Mouse (Mus musculus) stomach, embryonic 16.5 days (tissue): Measurements from ENCODE around the gene Ccdc102a. TPM values are rescaled to one million over a fixed set of nuclear protein-coding genes. Genes with fewer than 3 reads are reported as not detected.

Experiments
- ATAC-seq: fragments of 200-750 bp; cut with Nextera tagmentation; 2 replicates; pipeline ENCODE4 v1.8.0; 2017; ENCODE audit warnings: moderate number of reproducible peaks, moderate TSS enrichment; ENCODE audit not compliant: insufficient read depth, low FRiP score
- H3K27ac ChIP-seq: fragments of 300-500 bp; sonication (generic); 2 replicates; pipeline ENCODE4 v1.5.1; 2014; ENCODE audit warnings: low read length
- H3K27me3 ChIP-seq: fragments of 300-500 bp; sonication (generic); 2 replicates; pipeline ENCODE4 v1.6.1; 2014; ENCODE audit warnings: low read length, control low read depth, mixed read lengths; ENCODE audit not compliant: control insufficient read depth, insufficient read depth
- H3K36me3 ChIP-seq: fragments of 300-500 bp; sonication (generic); 2 replicates; pipeline ENCODE4 v1.6.1; 2014; ENCODE audit warnings: low read length; ENCODE audit not compliant: control insufficient read depth, insufficient read depth
- H3K4me1 ChIP-seq: fragments of 300-500 bp; sonication (generic); 2 replicates; pipeline ENCODE4 v1.6.1; 2014; ENCODE audit warnings: low read length, control low read depth, mixed read lengths; ENCODE audit not compliant: control insufficient read depth, insufficient read depth
- H3K4me2 ChIP-seq: fragments of 300-500 bp; sonication (generic); 2 replicates; pipeline ENCODE4 v1.6.1; 2014; ENCODE audit warnings: low read depth, low read length, mixed read lengths
- H3K4me3 ChIP-seq: fragments of 300-500 bp; sonication (generic); replicated peaks from 2 replicates; pipeline ENCODE4 v1.5.1; 2014; ENCODE audit warnings: mild to moderate bottlenecking, low read length
- H3K9ac ChIP-seq: fragments of 300-500 bp; sonication (generic); 2 replicates; pipeline ENCODE4 v1.6.1; 2014; ENCODE audit warnings: low read length
- H3K9me3 ChIP-seq: fragments of 300-500 bp; sonication (generic); replicated peaks from 2 replicates; pipeline ENCODE4 v1.6.1; 2016; ENCODE audit warnings: low read length, control low read depth; ENCODE audit not compliant: control insufficient read depth
- WGBS: fragments of 180-500 bp; shearing (Covaris S2); extraction: QIAGEN DNeasy Blood & Tissue Kit; methylation state at CpG from one replicate; pipeline ENCODE4 v1.1.7; 2014; 5-methylcytosine and 5-hydroxymethylcytosine counted together
- polyA plus RNA-seq: library from polyadenylated mRNA; unstranded; fragments of >200 nt; fragmentation: Nextera tagmentation; extraction: Ambion mirVana; gene quantifications from 2 replicates; pipeline ENCODE4 v1.2.1, GENCODE M21; 2015

Ccdc102a gene
- polyA plus RNA-seq, 1 experiment from 2014 or later = 14.8 TPM

GRCm38 (mm10) chr8:94953624-94954367 is 35.9 kb upstream of the Ccdc102a start:
- WGBS = 60% methylated on average over 7 of the region's 7 CpGs
- Histone ChIP-seq H3K27ac (peak overlapping the region; percentile 91), H3K4me1 (peaks cover 13% of the 10 kb centered on the region), H3K4me2 (no peak overlapping the region), H3K4me3 (no peak overlapping the region), H3K27me3 (no peaks in the 10 kb centered on the region), H3K36me3 (no peaks in the 10 kb centered on the region), H3K9me3 (no peaks in the 10 kb centered on the region), H3K9ac (no peak overlapping the region)
- no peak for ATAC-seq

- H3K4me2 ChIP-seq = no peak overlapping the region
- no peak overlapping the region for H3K4me3 ChIP-seq
- ATAC-seq = no peak
- peaks cover 13% of the 10 kb centered on the region for H3K4me1 ChIP-seq
- H3K27me3 ChIP-seq = no peaks in the 10 kb centered on the region
- H3K27ac ChIP-seq = no peak overlapping the region
- 72% methylated on average over 5 of the region's 5 CpGs for WGBS
- no peak overlapping the region for H3K9ac ChIP-seq
- H3K9me3 ChIP-seq = no peaks in the 10 kb centered on the region
- no peaks in the 10 kb centered on the region for H3K36me3 ChIP-seq
Observed at GRCm38 (mm10) chr8:94952086-94952485, 34.2 kb upstream of the Ccdc102a start.

- Histone ChIP-seq H3K27me3 (no peaks in the 10 kb centered on the region), H3K9me3 (no peaks in the 10 kb centered on the region), H3K4me1 (peaks cover 13% of the 10 kb centered on the region), H3K36me3 (no peaks in the 10 kb centered on the region), H3K27ac (no peak overlapping the region), H3K9ac (no peak overlapping the region), H3K4me2 (no peak overlapping the region), H3K4me3 (no peak overlapping the region)
- 77% methylated on average over 5 of the region's 5 CpGs for WGBS
- no peak for ATAC-seq
Observed at GRCm38 (mm10) chr8:94950458-94950857, 32.6 kb upstream of the Ccdc102a start.

GRCm38 (mm10) chr8:94950046-94950445 is 32.1 kb upstream of the Ccdc102a start:
- no peak for ATAC-seq

GRCm38 (mm10) chr8:94949010-94949409 is 31.1 kb upstream of the Ccdc102a start:
- peaks cover 4% of the 10 kb centered on the region; the same call in 1 of the 2 replicates for H3K4me1 ChIP-seq
- H3K4me3 ChIP-seq = no peak overlapping the region
- H3K27ac ChIP-seq = no peak overlapping the region
- no peak for ATAC-seq
- no peak overlapping the region for H3K4me2 ChIP-seq
- 90% methylated on average over 4 of the region's 4 CpGs for WGBS
- no peaks in the 10 kb centered on the region for H3K36me3 ChIP-seq
- no peak overlapping the region for H3K9ac ChIP-seq
- no peaks in the 10 kb centered on the region for H3K9me3 ChIP-seq
- no peaks in the 10 kb centered on the region for H3K27me3 ChIP-seq

More at GRCm38 (mm10) chr8:94950046-94950445, 32.1 kb upstream of the Ccdc102a start:
- 14% methylated on average over 4 of the region's 4 CpGs for WGBS
- H3K4me2 ChIP-seq = no peak overlapping the region
- H3K27ac ChIP-seq = no peak overlapping the region
- no peaks in the 10 kb centered on the region for H3K36me3 ChIP-seq
- H3K4me3 ChIP-seq = no peak overlapping the region
- H3K9ac ChIP-seq = no peak overlapping the region
- no peaks in the 10 kb centered on the region for H3K9me3 ChIP-seq
- H3K4me1 ChIP-seq = peaks cover 13% of the 10 kb centered on the region
- H3K27me3 ChIP-seq = no peaks in the 10 kb centered on the region

- H3K4me1 ChIP-seq = no peaks in the 10 kb centered on the region
- H3K9me3 ChIP-seq = no peaks in the 10 kb centered on the region
- no peak for ATAC-seq
- no peaks in the 10 kb centered on the region for H3K36me3 ChIP-seq
- H3K27ac ChIP-seq = no peak overlapping the region
- no peaks in the 10 kb centered on the region for H3K27me3 ChIP-seq
- 82% methylated on average over 4 of the region's 4 CpGs for WGBS
- no peak overlapping the region for H3K9ac ChIP-seq
- H3K4me2 ChIP-seq = no peak overlapping the region
- no peak overlapping the region for H3K4me3 ChIP-seq
Observed at GRCm38 (mm10) chr8:94948421-94948820, 30.5 kb upstream of the Ccdc102a start.

GRCm38 (mm10) chr8:94945185-94945584 is 27.3 kb upstream of the Ccdc102a start:
- no peak overlapping the region for H3K4me3 ChIP-seq
- no peaks in the 10 kb centered on the region for H3K36me3 ChIP-seq
- H3K9ac ChIP-seq = no peak overlapping the region
- ATAC-seq = no peak
- H3K4me2 ChIP-seq = no peak overlapping the region
- 37% methylated on average over 6 of the region's 6 CpGs for WGBS
- H3K9me3 ChIP-seq = no peaks in the 10 kb centered on the region
- H3K4me1 ChIP-seq = no peaks in the 10 kb centered on the region
- H3K27ac ChIP-seq = no peak overlapping the region
- no peaks in the 10 kb centered on the region for H3K27me3 ChIP-seq

- ATAC-seq = no peak
- WGBS = 15% methylated on average over 6 of the region's 6 CpGs
- Histone ChIP-seq H3K4me3 (no peak overlapping the region), H3K36me3 (no peaks in the 10 kb centered on the region), H3K4me1 (no peaks in the 10 kb centered on the region), H3K4me2 (no peak overlapping the region), H3K9me3 (no peaks in the 10 kb centered on the region), H3K27me3 (no peaks in the 10 kb centered on the region), H3K9ac (no peak overlapping the region), H3K27ac (no peak overlapping the region)
Observed at GRCm38 (mm10) chr8:94942566-94942965, 24.7 kb upstream of the Ccdc102a start.

GRCm38 (mm10) chr8:94935172-94935571 is 17.3 kb upstream of the Ccdc102a start:
- WGBS = 70% methylated on average over 3 of the region's 3 CpGs
- Histone ChIP-seq H3K9ac (no peak overlapping the region), H3K9me3 (no peaks in the 10 kb centered on the region), H3K4me1 (no peaks in the 10 kb centered on the region), H3K4me3 (no peak overlapping the region), H3K4me2 (no peak overlapping the region), H3K27ac (no peak overlapping the region), H3K36me3 (no peaks in the 10 kb centered on the region), H3K27me3 (no peaks in the 10 kb centered on the region)
- no peak for ATAC-seq
